Mouse (Mus musculus) heart, postnatal 0 days (tissue): ENCODE data around the gene Trappc6a. TPM values are rescaled to one million over a fixed set of nuclear protein-coding genes. Genes with fewer than 3 reads are reported as not detected.

Experiments
- ATAC-seq: fragments of 200-750 bp; cut with Nextera tagmentation; 2 replicates; pipeline ENCODE4 v1.8.0; 2017; ENCODE audit warnings: low read depth, moderate number of reproducible peaks, moderate library complexity; ENCODE audit not compliant: insufficient read depth
- DNase-seq: peaks from one replicate; pipeline ENCODE4 v3.0.0-alpha.2; 2016; ENCODE audit warnings: low spot score
- H3K27ac ChIP-seq: fragments of 300-500 bp; sonication (generic); 2 replicates; pipeline ENCODE4 v1.5.1; 2014; ENCODE audit warnings: low read depth, mild to moderate bottlenecking
- H3K27me3 ChIP-seq: fragments of 300-500 bp; sonication (generic); 2 replicates; pipeline ENCODE4 v1.6.1; 2014; ENCODE audit warnings: low read length, mixed read lengths; ENCODE audit not compliant: control insufficient read depth, insufficient read depth
- H3K36me3 ChIP-seq: fragments of 300-500 bp; sonication (generic); replicated peaks from 2 replicates; pipeline ENCODE4 v1.6.1; 2014; ENCODE audit warnings: low read length, mixed read lengths; ENCODE audit not compliant: control insufficient read depth, insufficient read depth
- H3K4me1 ChIP-seq: fragments of 300-500 bp; sonication (generic); 2 replicates; pipeline ENCODE4 v1.6.1; 2014; ENCODE audit warnings: antibody characterized with exemption; ENCODE audit not compliant: control insufficient read depth, insufficient read depth
- H3K4me2 ChIP-seq: fragments of 300-500 bp; sonication (generic); 2 replicates; pipeline ENCODE4 v1.6.1; 2014; ENCODE audit warnings: low read depth, mild to moderate bottlenecking, low read length, moderate library complexity
- H3K4me3 ChIP-seq: fragments of 300-500 bp; sonication (generic); 2 replicates; pipeline ENCODE4 v1.5.1; 2014; ENCODE audit warnings: low read depth, low read length
- H3K9ac ChIP-seq: fragments of 300-500 bp; sonication (generic); replicated peaks from 2 replicates; pipeline ENCODE4 v1.6.1; 2014; ENCODE audit warnings: low read depth, low read length, mixed read lengths
- H3K9me3 ChIP-seq: fragments of 300-500 bp; sonication (generic); replicated peaks from 2 replicates; pipeline ENCODE4 v1.6.1; 2016; ENCODE audit warnings: low read length; ENCODE audit not compliant: control insufficient read depth
- CTCF ChIP-seq: IDR thresholded peaks from 2 replicates; pipeline ENCODE4 v1.5.1; 2016; ENCODE audit warnings: antibody characterized with exemption, control low read depth, low read depth
- EP300 ChIP-seq: IDR thresholded peaks from 2 replicates; pipeline ENCODE4 v1.6.1; 2016; ENCODE audit warnings: antibody characterized with exemption, low read depth
- WGBS: fragments of 180-500 bp; shearing (Covaris S2); extraction: QIAGEN DNeasy Blood & Tissue Kit; methylation state at CpG from one replicate; pipeline ENCODE4 v1.1.7; 2014; 5-methylcytosine and 5-hydroxymethylcytosine counted together
- polyA plus RNA-seq: library from polyadenylated mRNA; unstranded; fragments of >200 nt; fragmentation: Nextera tagmentation; extraction: Ambion mirVana; gene quantifications from 2 replicates; pipeline ENCODE4 v1.2.1, GENCODE M21; 2015
- total RNA-seq: library from RNA; depleted of rRNA; stranded (reverse); fragments of >200 nt; gene quantifications from 2 replicates; pipeline ENCODE4 v1.2.3, GENCODE M21; 2014; ENCODE audit warnings: low replicate concordance

Gene Trappc6a
- total and polyA plus RNA-seq, 2 experiments from 2014 or later, result 65.1 to 79.5 TPM

DNA sequence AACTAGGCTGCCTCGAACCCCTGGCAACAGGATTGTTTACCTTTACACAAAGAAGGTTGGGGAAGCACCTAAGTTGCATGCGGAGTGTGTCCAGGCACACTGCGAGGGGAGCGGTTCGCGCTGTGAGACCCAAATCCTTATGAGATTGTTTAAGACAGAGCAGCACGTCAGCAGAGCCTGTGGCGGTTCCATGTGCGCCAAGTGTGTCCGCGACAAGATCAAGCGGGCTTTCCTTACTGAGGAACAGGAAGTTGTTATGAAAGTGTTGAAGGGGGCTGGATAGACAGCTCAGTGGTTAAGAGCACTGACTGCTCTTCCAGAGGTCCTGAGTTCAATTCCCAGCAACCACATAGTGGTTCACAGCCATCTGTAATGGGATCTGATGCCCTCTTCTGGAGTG, 39.9 kb upstream of the Trappc6a start:
- TF ChIP-seq CTCF (no peak), EP300 (no peak)
- no peak overlapping the region for H3K9ac ChIP-seq
- H3K27ac ChIP-seq, result no peak overlapping the region
- H3K4me3 ChIP-seq, result no peak overlapping the region
- WGBS, result 69% methylated on average over 12 of the region's 12 CpGs
- H3K36me3 ChIP-seq, result no peaks in the 10 kb centered on the region
- ATAC-seq (no peak), DNase-seq (no peak)
- no peaks in the 10 kb centered on the region for H3K9me3 ChIP-seq
- H3K4me1 ChIP-seq, result no peaks in the 10 kb centered on the region
- no peak overlapping the region for H3K4me2 ChIP-seq
- peaks cover 55% of the 10 kb centered on the region for H3K27me3 ChIP-seq

DNA sequence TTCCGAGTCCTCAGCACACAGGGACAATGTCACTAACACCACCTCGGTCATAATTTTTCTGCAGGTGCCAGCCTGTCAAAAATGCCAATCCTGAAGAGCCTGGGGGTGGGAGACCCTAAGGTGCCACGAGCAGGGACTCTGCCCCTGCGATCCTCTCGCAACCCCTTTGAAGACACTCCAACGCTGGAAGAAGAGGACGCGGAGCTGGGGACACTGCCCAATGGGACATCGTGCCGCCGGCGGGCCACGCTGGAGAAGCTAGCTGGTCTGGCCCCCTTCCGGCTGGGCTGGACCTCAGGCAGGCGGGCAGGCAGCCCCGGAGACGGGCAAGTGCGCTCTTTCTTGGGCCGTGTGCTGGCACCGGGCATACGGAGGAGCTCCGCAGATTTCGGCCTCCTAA, 38.8 kb upstream of the Trappc6a start:
- no peaks in the 10 kb centered on the region for H3K36me3 ChIP-seq
- no peaks in the 10 kb centered on the region for H3K4me1 ChIP-seq
- no peak overlapping the region for H3K9ac ChIP-seq
- H3K4me2 ChIP-seq, result no peak overlapping the region
- no peak overlapping the region for H3K27ac ChIP-seq
- no peaks in the 10 kb centered on the region for H3K9me3 ChIP-seq
- ATAC-seq (no peak), DNase-seq (no peak)
- WGBS, result 31% methylated on average over 23 of the region's 23 CpGs
- no peak overlapping the region for H3K4me3 ChIP-seq
- H3K27me3 ChIP-seq, result peaks cover 61% of the 10 kb centered on the region
- no peak for TF ChIP-seq EP300
- no peak for TF ChIP-seq CTCF

DNA sequence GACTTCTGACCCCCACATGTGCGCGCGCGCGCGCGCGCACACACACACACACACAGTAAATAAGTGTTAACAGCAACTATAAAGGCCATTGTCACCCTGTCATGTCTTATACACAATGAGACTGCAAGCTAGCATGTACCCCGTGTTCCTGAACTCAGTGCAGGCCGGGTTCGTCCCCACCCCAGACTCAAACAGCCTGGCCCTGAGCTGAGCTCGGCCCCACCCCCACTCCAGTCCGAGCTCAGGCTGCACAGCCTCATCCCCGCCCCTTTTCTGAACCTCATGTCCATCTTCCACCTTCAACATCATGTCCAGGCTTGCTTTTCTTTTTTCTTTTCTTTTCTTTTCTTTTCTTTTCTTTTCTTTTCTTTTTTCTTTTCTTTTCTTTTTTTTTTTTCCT, 37.9 kb upstream of the Trappc6a start:
- Histone ChIP-seq H3K9me3 (no peaks in the 10 kb centered on the region), H3K4me3 (no peak overlapping the region), H3K27ac (no peak overlapping the region), H3K9ac (no peak overlapping the region), H3K27me3 (peaks cover 63% of the 10 kb centered on the region), H3K36me3 (no peaks in the 10 kb centered on the region), H3K4me2 (no peak overlapping the region), H3K4me1 (no peaks in the 10 kb centered on the region)
- 30% methylated on average over 14 of the region's 14 CpGs for WGBS
- DNase-seq (no peak), ATAC-seq (no peak)
- TF ChIP-seq EP300 (no peak), CTCF (no peak)

DNA sequence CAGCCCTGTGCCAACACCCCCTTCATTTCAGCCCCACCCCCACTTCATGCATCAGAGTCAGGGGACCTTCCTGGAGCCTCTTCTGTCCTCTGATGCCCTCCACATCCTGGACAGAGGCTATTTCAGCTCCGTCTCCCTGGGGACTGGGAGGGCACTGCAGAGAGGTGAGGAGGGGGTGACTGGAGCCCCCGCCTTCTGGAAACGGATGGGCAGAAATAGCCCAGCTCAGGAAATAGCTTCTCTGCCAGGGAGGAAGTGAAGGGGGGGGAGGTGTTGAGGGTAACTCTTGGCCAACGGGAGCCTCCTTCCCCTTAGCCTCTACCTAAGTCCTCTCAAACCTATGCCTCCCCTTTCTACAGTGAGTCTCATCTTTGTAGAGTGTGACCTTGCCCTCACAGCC, 35.8 kb upstream of the Trappc6a start:
- DNase-seq (no peak), ATAC-seq (no peak)
- 9% methylated on average over 4 of the region's 4 CpGs for WGBS
- Histone ChIP-seq H3K4me2 (no peak overlapping the region), H3K4me3 (no peak overlapping the region), H3K4me1 (no peaks in the 10 kb centered on the region), H3K27me3 (peaks cover 67% of the 10 kb centered on the region), H3K27ac (no peak overlapping the region), H3K9ac (no peak overlapping the region), H3K36me3 (no peaks in the 10 kb centered on the region), H3K9me3 (no peaks in the 10 kb centered on the region)
- no peak for TF ChIP-seq EP300
- no peak for TF ChIP-seq CTCF

DNA sequence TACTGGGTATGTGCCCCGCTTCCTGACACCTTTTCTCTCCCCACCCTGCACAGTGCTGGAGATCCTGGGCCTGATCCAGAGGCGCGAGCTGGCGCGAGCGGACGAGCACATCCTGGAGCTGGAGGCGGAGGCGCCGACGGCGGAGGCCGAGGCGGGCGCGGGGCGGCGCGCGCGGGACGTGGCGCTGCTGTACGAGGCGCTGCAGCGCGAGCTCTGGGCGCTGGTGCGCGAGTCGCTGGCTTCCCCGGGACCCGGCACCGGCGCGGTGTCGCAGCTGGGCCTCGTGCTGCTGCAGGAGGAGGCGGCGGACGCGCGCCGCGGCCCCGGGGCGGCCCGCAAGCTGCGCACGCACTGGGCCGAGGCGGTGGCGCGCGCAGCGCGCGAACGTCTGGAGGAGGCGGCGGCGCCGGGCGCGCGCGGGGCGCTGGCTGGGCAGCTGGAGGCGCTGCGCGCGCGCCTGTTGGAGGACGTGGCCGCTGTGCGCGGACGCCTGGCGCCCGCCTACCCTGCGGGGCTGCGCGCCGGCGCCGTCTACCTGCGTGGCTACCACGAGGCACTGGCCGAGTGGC, 34.2 kb upstream of the Trappc6a start:
- WGBS, result under 1% methylated on average over 61 of the region's 89 CpGs
- no peaks in the 10 kb centered on the region for H3K4me1 ChIP-seq
- no peaks in the 10 kb centered on the region for H3K9me3 ChIP-seq
- peaks cover 65% of the 10 kb centered on the region for H3K27me3 ChIP-seq
- no peaks in the 10 kb centered on the region for H3K36me3 ChIP-seq
- DNase-seq (peak; percentile 72), ATAC-seq (peak; percentile 81)
- peak overlapping the region; percentile 59 for H3K27ac ChIP-seq
- no peak for TF ChIP-seq EP300
- no peak for TF ChIP-seq CTCF
- H3K4me2 ChIP-seq, result peak overlapping the region; percentile 89
- H3K4me3 ChIP-seq, result peak overlapping the region; percentile 52
- H3K9ac ChIP-seq, result peak overlapping the region; percentile 46

DNA sequence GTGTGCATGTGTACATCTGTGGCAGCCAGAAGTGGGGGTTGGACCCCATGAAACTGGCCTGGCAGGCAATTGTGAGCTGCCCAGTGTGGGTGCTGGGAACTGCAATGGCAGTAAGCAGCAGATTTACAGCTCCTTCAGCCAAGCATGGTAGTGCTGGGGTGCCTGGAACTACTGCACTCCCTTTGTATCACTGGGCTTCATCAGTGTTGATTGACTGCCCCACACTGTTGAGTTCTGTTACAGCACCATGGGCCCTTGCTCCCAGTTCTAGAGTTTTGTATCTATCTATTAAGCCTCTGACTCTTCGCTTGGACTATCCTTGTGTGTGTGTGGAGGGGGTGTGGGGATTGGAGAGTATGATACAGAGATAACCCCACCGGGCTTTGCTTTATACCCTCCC, 31.1 kb upstream of the Trappc6a start:
- 58% methylated on average over 2 of the region's 2 CpGs for WGBS
- peaks cover 36% of the 10 kb centered on the region for H3K27me3 ChIP-seq
- no peak for ATAC-seq

More for the DNA sequence above, 31.1 kb upstream of the Trappc6a start:
- Histone ChIP-seq H3K4me2 (no peak overlapping the region), H3K4me3 (no peak overlapping the region), H3K4me1 (no peaks in the 10 kb centered on the region), H3K9me3 (no peaks in the 10 kb centered on the region), H3K9ac (no peak overlapping the region), H3K27ac (no peak overlapping the region), H3K36me3 (no peaks in the 10 kb centered on the region)
- TF ChIP-seq EP300, result no peak
- no peak for TF ChIP-seq CTCF
- DNase-seq, result no peak
